16 mouse cellular contexts compared by ENCODE assay signal in genomic region chr9:60180114-60180513, GRCm38 (mm10).
"Had no signal": no experiment of that assay in that cellular context is flagged by ENCODE, and none has a peak within 500 bp of the region (broad histone marks: within the 10 kb centered on the region; RNA-seq: fewer than 3 reads in every experiment).

No protein-coding gene starts in this region.

- ATAC-seq: hindbrain, embryonic 16.5 days; inflammation-experienced regulatory T-cells, adult 6 months; lung, postnatal 0 days; midbrain, embryonic 16.5 days had no signal

- H3K27me3 ChIP-seq: limb, embryonic 13.5 days; liver, embryonic 13.5 days; midbrain, embryonic 12.5 days; neural tube, embryonic 13.5 days had no signal

- H3K9me3 ChIP-seq: limb, embryonic 13.5 days; liver, embryonic 13.5 days; midbrain, embryonic 12.5 days; neural tube, embryonic 13.5 days had no signal

- H3K4me1 ChIP-seq: liver, embryonic 13.5 days had no signal

- H3K27ac ChIP-seq: limb, embryonic 13.5 days; liver, embryonic 13.5 days; midbrain, embryonic 12.5 days; neural tube, embryonic 13.5 days had no signal

- H3K4me3 ChIP-seq: limb, embryonic 13.5 days; liver, embryonic 13.5 days; midbrain, embryonic 12.5 days; neural tube, embryonic 13.5 days had no signal

- H3K36me3 ChIP-seq: limb, embryonic 13.5 days; liver, embryonic 13.5 days; midbrain, embryonic 12.5 days; neural tube, embryonic 13.5 days had no signal

- DNase-seq: kidney, adult 18-20 months; kidney, postnatal 25 days; layer of hippocampus, postnatal 36 days; liver, embryonic 13.5 days; retina, postnatal 1 day; right cerebral cortex, postnatal 4 days; spleen, adult 18-20 months; thymus, adult 18-20 months; thymus, postnatal 14 days had no signal

- H3K9ac ChIP-seq: limb, embryonic 13.5 days; liver, embryonic 13.5 days; midbrain, embryonic 12.5 days; neural tube, embryonic 13.5 days had no signal

- H3K4me2 ChIP-seq: limb, embryonic 13.5 days; liver, embryonic 13.5 days; midbrain, embryonic 12.5 days; neural tube, embryonic 13.5 days had no signal
